Mouse (Mus musculus) cortical plate, adult 2 months (tissue): ENCODE results near the gene Sik2.

Experiments used
- CTCF ChIP-seq: fragments of 200-500 bp; IDR thresholded peaks from 2 replicates; pipeline ENCODE4 v1.5.1; 2011; ENCODE audit warnings: mild to moderate bottlenecking, control low read depth, low read length; ENCODE audit not compliant: insufficient read depth; ENCODE audit errors: extremely low read depth
- POLR2A ChIP-seq: fragments of 200-500 bp; IDR thresholded peaks from 2 replicates; pipeline ENCODE4 v1.6.1; 2011; ENCODE audit warnings: mild to moderate bottlenecking, low read length, control low read depth; ENCODE audit not compliant: insufficient read depth; ENCODE audit errors: extremely low read depth

DNA sequence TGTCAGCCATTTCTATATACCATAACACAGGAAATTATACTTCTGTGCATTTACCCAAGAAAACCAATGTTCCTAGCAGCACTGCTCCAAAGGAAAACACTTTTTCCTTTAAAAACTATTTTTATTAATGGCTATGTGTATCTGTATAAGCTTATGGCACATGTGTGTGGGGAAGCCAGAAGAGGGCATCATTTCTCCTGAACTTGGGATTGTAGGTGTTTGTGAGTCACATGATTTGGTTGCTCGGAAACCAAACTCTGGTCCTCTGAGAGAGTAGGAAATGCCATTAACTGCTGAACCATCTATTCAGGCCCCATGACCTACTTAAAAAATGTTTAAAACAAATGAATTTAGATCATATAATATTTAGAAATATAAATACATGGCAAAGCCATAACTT is 18.1 kb upstream of the Sik2 start:
- TF ChIP-seq POLR2A, result no peak
- no peak for TF ChIP-seq CTCF
